Mouse (Mus musculus) CH12.LX (cell line): ENCODE results near the gene Pyroxd1. TPM values are rescaled to one million over a fixed set of nuclear protein-coding genes. Genes with fewer than 3 reads are reported as not detected.

Source experiments
- DNase-seq: peaks from one replicate; pipeline ENCODE4 v3.0.0-alpha.2; 2013; ENCODE audit errors: extremely low read depth
- H3K27ac ChIP-seq: 2 replicates; pipeline ENCODE4 v1.5.1; 2012; ENCODE audit warnings: low read depth, mild to moderate bottlenecking, control low read depth, moderate library complexity; ENCODE audit not compliant: insufficient read depth
- H3K27me3 ChIP-seq: replicated peaks from 2 replicates; pipeline ENCODE3; 2012; ENCODE audit warnings: inconsistent platforms
- H3K36me3 ChIP-seq, 2 experiments: replicated peaks in 1 of 2; 2 replicates each; pipeline versions ENCODE3 to v1.6.1; 2012; ENCODE audit warnings: inconsistent platforms in 1 of 2, low read length in 1 of 2, mild to moderate bottlenecking in 1 of 2, mixed read lengths in 1 of 2, moderate library complexity in 1 of 2; ENCODE audit not compliant: control insufficient read depth in 1 of 2, insufficient read depth in 1 of 2
- H3K4me1 ChIP-seq, 2 experiments: 2 replicates each; pipeline ENCODE4 v1.6.1; 2012; ENCODE audit warnings: inconsistent platforms in 1 of 2, moderate library complexity in 1 of 2; ENCODE audit not compliant: insufficient read depth in 2 of 2, control insufficient read depth in 1 of 2
- H3K4me2 ChIP-seq: 2 replicates; pipeline ENCODE4 v1.6.1; 2012; ENCODE audit warnings: low read depth, mild to moderate bottlenecking, control low read depth; ENCODE audit not compliant: poor library complexity, insufficient read depth, severe bottlenecking
- H3K4me3 ChIP-seq, 3 experiments: fragments of 150-350 bp in 1 of 3; sonication (generic) in 1 of 3; replicated peaks in 1 of 3; 2 replicates each; pipeline versions ENCODE3 to v1.5.1; 2011 to 2012; ENCODE audit warnings: low read depth in 2 of 3, low read length in 2 of 3, mild to moderate bottlenecking in 2 of 3, moderate library complexity in 2 of 3, control low read depth in 1 of 3, improper control_type of control experiment in 1 of 3, inconsistent platforms in 1 of 3, mixed read lengths in 1 of 3; ENCODE audit not compliant: poor library complexity in 1 of 3
- H3K79me2 ChIP-seq: replicated peaks from 2 replicates; pipeline ENCODE4 v1.6.1; 2012; ENCODE audit warnings: mild to moderate bottlenecking, moderate library complexity; ENCODE audit not compliant: control insufficient read depth, poor library complexity, insufficient read depth, severe bottlenecking; ENCODE audit errors: extremely low read depth
- H3K9ac ChIP-seq: 2 replicates; pipeline ENCODE4 v1.6.1; 2012; ENCODE audit warnings: low read depth, mild to moderate bottlenecking, control low read depth, moderate library complexity; ENCODE audit not compliant: insufficient read depth
- H3K9me3 ChIP-seq: replicated peaks from 2 replicates; pipeline ENCODE3; 2012; ENCODE audit warnings: low read length, inconsistent platforms, mixed read lengths
- CTCF ChIP-seq, 2 experiments: IDR thresholded peaks in 1 of 2; conservative IDR thresholded peaks in 1 of 2; 2 replicates each; pipeline ENCODE4 v1.5.1; 2011 to 2012; ENCODE audit warnings: low read depth in 2 of 2, low read length in 2 of 2, improper control_type of control experiment in 1 of 2, inconsistent platforms in 1 of 2, mild to moderate bottlenecking in 1 of 2, moderate library complexity in 1 of 2
- EP300 ChIP-seq: IDR thresholded peaks from 2 replicates; pipeline ENCODE4 v1.6.1; 2011; ENCODE audit warnings: low read length, improper control_type of control experiment
- IRF4 ChIP-seq: IDR thresholded peaks from 2 replicates; pipeline ENCODE4 v1.6.1; 2014; ENCODE audit warnings: low read depth, mild to moderate bottlenecking, inconsistent platforms, low read length, improper control_type of control experiment
- JUN ChIP-seq: IDR thresholded peaks from 2 replicates; pipeline ENCODE4 v1.6.1; 2011; ENCODE audit warnings: low read depth, mild to moderate bottlenecking, low read length, improper control_type of control experiment, moderate library complexity; ENCODE audit not compliant: insufficient read depth
- KAT2A ChIP-seq: IDR thresholded peaks from 2 replicates; pipeline ENCODE4 v1.6.1; 2012; ENCODE audit warnings: low read length, improper control_type of control experiment, inconsistent platforms; ENCODE audit not compliant: insufficient replicate concordance
- MAZ ChIP-seq: IDR thresholded peaks from 2 replicates; pipeline ENCODE4 v1.6.1; 2012; ENCODE audit warnings: low read depth, mild to moderate bottlenecking, inconsistent platforms, low read length, improper control_type of control experiment, moderate library complexity
- POLR2A ChIP-seq: IDR thresholded peaks from 2 replicates; pipeline ENCODE4 v1.6.1; 2011; ENCODE audit warnings: low read depth, mild to moderate bottlenecking, improper control_type of control experiment, low read length
- POLR2AphosphoS2 ChIP-seq: IDR thresholded peaks from 2 replicates; pipeline ENCODE4 v1.6.1; 2011; ENCODE audit warnings: low read depth, low read length, improper control_type of control experiment
- RAD21 ChIP-seq: IDR thresholded peaks from 2 replicates; pipeline ENCODE4 v1.6.1; 2011; ENCODE audit warnings: low read depth, mild to moderate bottlenecking, low read length, improper control_type of control experiment, moderate library complexity
- SMC3 ChIP-seq: IDR thresholded peaks from 2 replicates; pipeline ENCODE4 v1.6.1; 2011; ENCODE audit warnings: low read depth, low read length, improper control_type of control experiment
- TBP ChIP-seq: conservative IDR thresholded peaks from 2 replicates; pipeline ENCODE4 v1.6.1; 2011; ENCODE audit warnings: low read depth, low read length, improper control_type of control experiment
- USF1 ChIP-seq: IDR thresholded peaks from 2 replicates; pipeline ENCODE4 v1.6.1; 2014; ENCODE audit warnings: low read depth, mild to moderate bottlenecking, inconsistent platforms, low read length, improper control_type of control experiment
- ZKSCAN1 ChIP-seq: IDR thresholded peaks from 2 replicates; pipeline ENCODE4 v1.6.1; 2012; ENCODE audit warnings: low read depth, inconsistent platforms, low read length, improper control_type of control experiment, borderline replicate concordance
- ZMIZ1 ChIP-seq: IDR thresholded peaks from 2 replicates; pipeline ENCODE4 v1.6.1; 2012; ENCODE audit warnings: low read depth, mild to moderate bottlenecking, inconsistent platforms, low read length, improper control_type of control experiment
- dilution Hi-C: fragments of 300-500 bp; cut with MboI; formaldehyde crosslinking; loops from 2 replicates; pipeline ENCODE4 v1.14.3; 2020; ENCODE audit warnings: low sequenced_read_pairs; ENCODE audit not compliant: extremely low pct_unique_long_range_greater_than_20kb, extremely low pct_ligation_motif_present
- in situ Hi-C: fragments of 300-500 bp; cut with MboI; formaldehyde crosslinking; loops from 3 replicates; pipeline ENCODE4 v1.14.3; 2019; ENCODE audit warnings: low sequenced_read_pairs, low pct_ligation_motif_present, low pct_unique_long_range_greater_than_20kb, mixed read lengths
- polyA plus RNA-seq: library from polyadenylated mRNA; unstranded; fragments of >175 nt; gene quantifications from 2 replicates; pipeline ENCODE4 v1.2.1, GENCODE M21; 2012; ENCODE audit warnings: low read depth; ENCODE audit not compliant: insufficient read length
- total RNA-seq, 2 experiments: library from RNA; depleted of rRNA; stranded (reverse); fragments of 300-350 nt in 1 of 2; fragments of >200 nt in 1 of 2; gene quantifications; 2 replicates each; pipeline ENCODE4 v1.2.3; 2012 to 2014

Gene Pyroxd1
- total and polyA plus RNA-seq, 3 experiments, result 7.9 to 11.5 (median 11.2) TPM

DNA sequence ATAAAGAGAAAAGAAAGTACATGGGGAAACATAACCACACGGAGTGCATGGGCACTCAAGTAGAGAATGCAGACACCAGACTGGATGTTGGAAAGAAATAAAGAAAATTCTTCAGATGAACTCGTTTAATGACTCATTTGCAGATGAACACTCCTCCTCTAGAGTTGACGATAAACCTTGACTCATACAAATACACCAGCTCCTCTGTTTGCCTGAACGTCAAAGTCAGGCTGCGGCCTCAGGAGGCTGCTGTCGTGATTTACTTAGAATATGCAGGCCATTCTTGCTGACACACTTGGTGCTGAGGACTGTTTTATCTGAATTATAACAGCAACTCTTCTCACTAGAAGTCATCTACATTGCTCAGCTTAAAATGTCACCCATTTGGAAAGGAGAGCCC lies 16.6 kb downstream of the Pyroxd1 start:
- dilution Hi-C loops, result no loop called here
- no peaks in the 10 kb centered on the region for H3K4me1 ChIP-seq
- in situ Hi-C loops, result no loop called here
- no peak overlapping the region for H3K4me2 ChIP-seq
- no peak overlapping the region for H3K9ac ChIP-seq
- no peak overlapping the region for H3K4me3 ChIP-seq
- no peaks in the 10 kb centered on the region for H3K79me2 ChIP-seq
- H3K27ac ChIP-seq, result no peak overlapping the region
- H3K27me3 ChIP-seq, result no peaks in the 10 kb centered on the region
- peaks cover 69 to 93% of the 10 kb centered on the region in 2 experiments for H3K36me3 ChIP-seq
- no peaks in the 10 kb centered on the region for H3K9me3 ChIP-seq
- no peak for DNase-seq
- TF ChIP-seq POLR2A (no peak), JUN (no peak), MAZ (no peak), USF1 (no peak)

DNA sequence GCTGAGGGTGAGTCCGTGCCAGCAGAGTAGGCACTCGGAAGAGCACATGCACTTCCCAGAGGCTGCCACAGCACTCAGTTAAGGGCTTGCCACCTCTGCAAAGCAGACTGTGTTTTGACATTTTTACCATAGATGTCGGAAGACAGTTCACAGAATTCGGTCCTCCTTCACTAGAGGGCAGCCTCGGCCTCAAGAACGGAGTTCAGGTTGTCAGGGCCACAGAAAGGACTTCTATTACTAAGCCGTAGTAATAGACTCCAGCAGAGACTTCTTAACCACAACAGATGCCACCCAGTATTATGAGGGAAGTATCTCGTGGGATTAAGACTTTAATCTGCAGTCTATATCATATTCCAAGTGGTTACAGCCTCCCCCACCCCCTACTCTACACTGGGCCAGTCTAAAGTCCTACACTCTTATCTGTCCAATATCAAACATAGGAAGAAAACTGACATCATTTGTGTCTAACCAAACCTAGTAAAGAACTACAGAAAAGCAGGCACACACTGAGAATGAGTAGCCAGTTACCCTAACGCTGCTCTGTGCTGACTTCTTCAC lies 17.6 kb downstream of the Pyroxd1 start:
- dilution Hi-C loops, result no loop called here
- no peak for DNase-seq
- TF ChIP-seq POLR2AphosphoS2 (no peak), RAD21 (peak; percentile 22), SMC3 (0 out of 2 replicates have a peak, but pooled peaks have one; percentile 10), CTCF (conservative IDR thresholded peaks at IDR 0.05 in 1 of 2, IDR thresholded peaks at IDR 0.05 in 1 of 2; ENCODE audit: low read depth in 2 of 2, low read length in 2 of 2) (peak in 1 of 2 experiments; percentile 32; a peak in 2 of 4 replicates)
- Histone ChIP-seq H3K9ac (no peak overlapping the region), H3K27ac (no peak overlapping the region), H3K9me3 (no peaks in the 10 kb centered on the region), H3K27me3 (no peaks in the 10 kb centered on the region), H3K79me2 (no peaks in the 10 kb centered on the region), H3K4me2 (no peak overlapping the region), H3K36me3 (peaks cover 69 to 93% of the 10 kb centered on the region in 2 experiments), H3K4me1 (no peaks in the 10 kb centered on the region), H3K4me3 (no peak overlapping the region)
- in situ Hi-C loops, result no loop called here

DNA sequence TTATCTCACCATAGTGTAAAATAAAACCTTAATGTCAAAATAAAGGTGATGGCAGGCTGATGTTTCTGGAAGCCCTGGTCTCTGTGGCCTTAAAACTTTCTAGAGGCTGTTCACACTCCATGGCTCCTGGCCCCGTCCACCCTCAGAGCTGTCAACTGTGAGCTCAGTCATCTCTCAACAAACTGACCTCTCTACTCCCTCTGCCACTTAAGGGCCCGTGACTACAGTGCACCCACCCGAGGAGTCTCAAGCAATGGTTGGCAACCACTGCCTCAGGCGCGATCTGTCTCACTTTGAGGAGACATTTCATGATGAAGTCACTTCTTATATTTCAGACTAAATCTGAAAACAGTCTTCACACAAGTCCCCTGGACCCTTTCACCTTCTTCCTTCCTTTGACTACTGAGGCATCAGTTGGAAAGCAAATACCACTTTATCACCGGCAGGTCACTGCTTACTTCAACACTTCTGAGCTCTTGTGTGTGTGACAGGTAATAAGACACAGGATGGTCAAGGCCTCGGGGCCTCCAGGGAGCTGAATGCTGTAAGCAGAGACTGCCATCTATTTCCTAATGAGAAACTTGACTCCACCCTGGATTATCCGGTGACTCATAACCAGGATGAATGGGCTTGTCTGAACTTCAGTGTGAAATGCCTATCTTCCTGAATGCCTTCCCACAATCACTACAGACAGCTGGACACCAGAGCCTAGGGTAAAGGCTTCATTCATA lies 20.5 kb downstream of the Pyroxd1 start:
- DNase-seq, result no peak
- H3K27ac ChIP-seq, result no peak overlapping the region
- H3K36me3 ChIP-seq, result peaks cover 71 to 93% of the 10 kb centered on the region in 2 experiments
- H3K79me2 ChIP-seq, result no peaks in the 10 kb centered on the region
- no peaks in the 10 kb centered on the region for H3K27me3 ChIP-seq
- in situ Hi-C loops, result no loop called here
- H3K9ac ChIP-seq, result no peak overlapping the region
- no peak overlapping the region for H3K4me3 ChIP-seq
- dilution Hi-C loops, result no loop called here
- TF ChIP-seq KAT2A (no peak), EP300 (no peak), IRF4 (no peak), MAZ (no peak), TBP (no peak), ZKSCAN1 (no peak), ZMIZ1 (no peak)
- TF ChIP-seq, all 38 proteins: peak for 0
- Histone ChIP-seq H3K4me2 (no peak overlapping the region), H3K9me3 (no peaks in the 10 kb centered on the region), H3K4me1 (no peaks in the 10 kb centered on the region)
